In the genomic region with DNA sequence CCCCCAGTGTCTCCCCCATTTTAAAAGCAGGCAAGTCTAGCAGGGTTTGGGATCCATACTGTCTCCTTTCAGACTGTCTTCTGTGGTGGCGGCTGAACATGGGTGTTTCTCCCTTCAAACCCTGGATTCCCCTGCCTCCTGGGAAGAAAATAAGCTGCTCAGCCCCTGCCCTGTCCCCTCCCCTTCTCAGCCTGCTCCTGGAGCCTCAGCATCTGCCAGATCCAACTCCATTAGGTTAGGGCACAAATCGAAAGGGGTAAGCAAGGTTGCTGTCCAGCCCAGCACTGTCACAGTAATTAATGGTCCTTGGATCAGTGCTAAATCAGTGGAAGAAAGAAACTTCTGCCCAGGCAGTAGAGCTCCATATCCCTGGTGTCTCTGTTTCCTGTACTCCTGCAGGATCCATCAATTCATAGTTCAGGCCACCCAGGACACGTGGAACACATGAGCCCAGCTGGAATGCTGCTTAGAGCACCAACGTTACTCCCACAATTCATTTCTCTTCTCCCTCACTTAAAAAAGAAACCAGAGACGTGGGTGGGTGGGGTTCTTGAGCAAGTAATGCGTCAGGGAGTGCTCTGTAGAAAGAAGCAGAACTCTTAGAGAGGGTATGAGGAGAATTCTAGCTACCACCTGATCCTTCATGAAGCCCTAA, we compare ENCODE assay signal across 15 mouse cellular contexts.
DNase-seq lines count a peak whose midpoint lies in the region; ATAC-seq lines count a peak whose summit lies in the region.
"Had no signal": no experiment of that assay in that cellular context is flagged by ENCODE, and none has a peak within 500 bp of the region (broad histone marks: within the 10 kb centered on the region; RNA-seq: fewer than 3 reads in every experiment).

No protein-coding gene starts in this region.

- no peak overlapping the region for H3K4me2 ChIP-seq in forebrain, embryonic 16.5 days (ENCODE audit: low read length)
- no peak overlapping the region for H3K4me2 ChIP-seq in forebrain, embryonic 11.5 days (ENCODE audit: low read depth, low read length, severe bottlenecking)
- H3K4me2 ChIP-seq in limb, embryonic 12.5 days: no peak overlapping the region
- H3K4me2 ChIP-seq: forebrain, embryonic 13.5 days; neural tube, embryonic 12.5 days had no signal

- no peak for DNase-seq in forebrain, embryonic 11.5 days (ENCODE audit: low spot score)
- peak; percentile 32 to 36 for DNase-seq in left cerebral cortex, adult 18-20 months (ENCODE audit: low spot score in 2 of 2)
- no peak for DNase-seq in left cerebral cortex, postnatal 10 days (ENCODE audit: extremely low spot score in 1 of 2, low spot score in 2 of 2)
- DNase-seq in brain, adult 2 months (ENCODE audit: low read depth, low spot score): peak; percentile 76
- no peak for DNase-seq in layer of hippocampus, postnatal 14 days (ENCODE audit: low spot score in 2 of 2)
- DNase-seq in layer of hippocampus, postnatal 36 days: no peak
- DNase-seq: kidney, postnatal 4 days; thymus, adult 18-20 months had no signal

- no peak for ATAC-seq in forebrain, embryonic 16.5 days
- ATAC-seq in forebrain, embryonic 11.5 days (replicated peaks; ENCODE audit: low FRiP score): no peak
- ATAC-seq in limb, embryonic 12.5 days (ENCODE audit: insufficient number of reproducible peaks, insufficient read depth, low FRiP score, low TSS enrichment, low read depth): no peak
- ATAC-seq: hindbrain, embryonic 16.5 days had no signal

- no peaks in the 10 kb centered on the region for H3K9me3 ChIP-seq in forebrain, embryonic 16.5 days (ENCODE audit: control insufficient read depth, low read length)
- H3K9me3 ChIP-seq in forebrain, embryonic 11.5 days (ENCODE audit: control insufficient read depth, low read length): no peaks in the 10 kb centered on the region
- no peaks in the 10 kb centered on the region for H3K9me3 ChIP-seq in limb, embryonic 12.5 days
- H3K9me3 ChIP-seq: forebrain, embryonic 13.5 days; heart, embryonic 10.5 days; neural tube, embryonic 12.5 days had no signal

- H3K27me3 ChIP-seq in forebrain, embryonic 16.5 days (replicated peaks; ENCODE audit: control insufficient read depth, insufficient read depth, low read length): no peaks in the 10 kb centered on the region
- no peaks in the 10 kb centered on the region for H3K27me3 ChIP-seq in forebrain, embryonic 11.5 days (ENCODE audit: control insufficient read depth, insufficient read depth, low read length)
- H3K27me3 ChIP-seq in limb, embryonic 12.5 days: no peaks in the 10 kb centered on the region
- H3K27me3 ChIP-seq: forebrain, embryonic 13.5 days; neural tube, embryonic 12.5 days had no signal

- 56% methylated on average over 6 of the region's 6 CpGs for WGBS in forebrain, embryonic 16.5 days
- 61% methylated on average over 6 of the region's 6 CpGs for WGBS in forebrain, embryonic 11.5 days
- 41% methylated on average over 6 of the region's 6 CpGs for WGBS in limb, embryonic 12.5 days

- H3K4me3 ChIP-seq in forebrain, embryonic 16.5 days (replicated peaks; ENCODE audit: low read length): no peak overlapping the region
- no peak overlapping the region for H3K4me3 ChIP-seq in forebrain, embryonic 11.5 days (ENCODE audit: low read depth, low read length)
- no peak overlapping the region for H3K4me3 ChIP-seq in limb, embryonic 12.5 days (replicated peaks)
- H3K4me3 ChIP-seq: forebrain, embryonic 13.5 days; heart, embryonic 10.5 days; neural tube, embryonic 12.5 days had no signal

- no peaks in the 10 kb centered on the region for H3K36me3 ChIP-seq in forebrain, embryonic 16.5 days (ENCODE audit: control insufficient read depth, insufficient read depth)
- H3K36me3 ChIP-seq in forebrain, embryonic 11.5 days (ENCODE audit: control insufficient read depth, insufficient read depth, low read length): no peaks in the 10 kb centered on the region
- no peaks in the 10 kb centered on the region for H3K36me3 ChIP-seq in limb, embryonic 12.5 days
- H3K36me3 ChIP-seq: heart, embryonic 10.5 days; neural tube, embryonic 12.5 days had no signal

- intact Hi-C loops in left cerebral cortex, postnatal 10 days (cut with DNase I): no loop called here

- peak overlapping the region; percentile 39; the same call in 1 of the 2 replicates for H3K27ac ChIP-seq in forebrain, embryonic 16.5 days (ENCODE audit: low read length)
- no peak overlapping the region for H3K27ac ChIP-seq in forebrain, embryonic 11.5 days (ENCODE audit: low read depth, low read length)
- 0 out of 2 replicates have a peak overlapping the region, but pooled peaks have one; percentile 57 for H3K27ac ChIP-seq in limb, embryonic 12.5 days
- H3K27ac ChIP-seq: heart, embryonic 10.5 days; liver, embryonic 14.5 days; neural tube, embryonic 12.5 days had no signal

- H3K4me1 ChIP-seq in forebrain, embryonic 16.5 days (replicated peaks; ENCODE audit: control insufficient read depth, insufficient read depth, low read length): peaks cover 33% of the 10 kb centered on the region
- H3K4me1 ChIP-seq in forebrain, embryonic 11.5 days (replicated peaks; ENCODE audit: control insufficient read depth, insufficient read depth, low read length): no peaks in the 10 kb centered on the region
- peaks cover 30% of the 10 kb centered on the region for H3K4me1 ChIP-seq in limb, embryonic 12.5 days (replicated peaks)

- no peak overlapping the region for H3K9ac ChIP-seq in forebrain, embryonic 16.5 days (replicated peaks; ENCODE audit: low read depth, low read length)
- no peak overlapping the region for H3K9ac ChIP-seq in forebrain, embryonic 11.5 days (ENCODE audit: low read length)
- H3K9ac ChIP-seq in limb, embryonic 12.5 days (replicated peaks): no peak overlapping the region
- H3K9ac ChIP-seq: forebrain, embryonic 13.5 days; liver, embryonic 14.5 days; neural tube, embryonic 12.5 days had no signal

Comparison
In these comparisons a context has a peak if more than half of its experiments do, and no peak if none do; other contexts are left out.
1. DNase-seq: peak in left cerebral cortex, adult 18-20 months (2 of 2) and brain, adult 2 months (single experiment); none in forebrain, embryonic 11.5 days (single experiment), left cerebral cortex, postnatal 10 days (0 of 2), layer of hippocampus, postnatal 14 days (0 of 2) and layer of hippocampus, postnatal 36 days (0 of 2).